Mouse (Mus musculus) thymus, adult 2 months (tissue): ENCODE results near the gene Dis3l.

ENCODE experiments used
- CTCF ChIP-seq: fragments of 200-500 bp; IDR thresholded peaks from 2 replicates; pipeline ENCODE4 v1.5.1; 2012; ENCODE audit warnings: mild to moderate bottlenecking, control low read depth, low read length, moderate library complexity, borderline replicate concordance; ENCODE audit not compliant: control insufficient read depth, poor library complexity, insufficient read depth; ENCODE audit errors: extremely low read depth
- POLR2A ChIP-seq: fragments of 200-500 bp; IDR thresholded peaks from 2 replicates; pipeline ENCODE4 v1.6.1; 2012; ENCODE audit warnings: mild to moderate bottlenecking, low read length, control low read depth, moderate library complexity; ENCODE audit not compliant: control insufficient read depth, poor library complexity, insufficient read depth; ENCODE audit errors: extremely low read depth

- TF ChIP-seq POLR2A (no peak), CTCF (no peak)
Measured at GRCm38 (mm10) chr9:64335825-64336224, 5.3 kb downstream of the Dis3l start.
